Mouse (Mus musculus): Measurements from ENCODE around the gene Ppm1b.

Ppm1b gene

DNA sequence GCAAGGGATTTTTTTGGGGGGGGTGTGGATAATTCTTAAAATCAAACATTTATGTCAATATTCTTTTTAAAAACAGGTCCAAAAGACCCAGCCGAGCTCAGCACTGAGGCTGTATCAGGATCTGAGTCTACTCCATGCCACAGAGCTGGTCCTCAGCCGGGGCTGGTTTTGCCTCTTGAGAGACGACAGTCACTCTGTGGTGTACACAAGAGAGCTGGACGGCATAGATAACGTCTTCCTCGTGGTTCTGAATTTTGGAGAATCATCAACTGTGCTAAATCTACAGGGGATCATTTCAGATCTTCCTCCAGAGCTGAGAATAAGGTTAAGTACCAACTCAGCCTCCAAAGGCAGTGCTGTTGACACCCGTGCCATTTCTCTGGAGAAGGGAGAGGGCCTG, 107.0 kb downstream of the Ppm1b start:
- DNase-seq (ENCODE audit: low read depth in 2 of 2, low spot score in 2 of 2): no peak

DNA sequence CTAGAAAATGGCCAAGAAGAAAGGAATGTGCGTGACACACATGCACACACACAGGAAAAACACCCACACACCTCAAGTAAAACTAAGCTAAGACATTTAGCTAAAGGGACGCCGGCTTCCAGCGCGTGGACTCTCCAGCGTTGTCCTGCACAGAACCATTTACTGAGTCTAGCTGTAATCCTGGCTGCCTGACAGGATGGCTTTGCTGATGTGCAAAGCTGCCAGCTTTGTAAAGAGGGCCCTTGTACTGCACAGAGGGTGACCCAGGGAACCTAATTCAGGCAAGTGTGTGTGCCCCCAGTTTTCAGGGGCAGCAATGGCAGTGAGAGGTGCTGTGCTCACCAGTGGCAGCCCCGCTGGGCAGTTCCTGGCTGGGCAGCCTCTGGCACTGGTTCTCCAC, 110.8 kb downstream of the Ppm1b start:
- DNase-seq (ENCODE audit: low read depth in 2 of 2, low spot score in 2 of 2): no peak

DNA sequence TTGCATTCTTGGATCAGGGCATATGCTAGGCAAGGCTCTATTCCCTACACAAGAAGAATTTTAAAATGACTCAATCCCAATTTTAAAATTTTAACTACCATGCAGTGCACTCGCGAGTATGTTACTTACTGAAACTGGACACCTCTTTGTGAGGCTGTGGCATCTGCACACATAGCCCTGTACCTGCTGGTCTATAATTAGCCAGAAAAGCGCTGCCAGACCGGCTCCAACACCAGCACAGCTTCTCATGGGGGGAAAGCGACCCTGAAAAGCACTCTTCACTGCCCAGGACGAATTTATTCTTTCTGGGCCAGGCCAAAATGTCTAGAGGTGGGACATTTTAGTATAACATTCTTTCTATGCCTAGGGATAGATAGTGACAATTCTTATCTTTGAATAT, 114.1 kb downstream of the Ppm1b start:
- DNase-seq (ENCODE audit: low read depth in 2 of 2, low spot score in 2 of 2): no peak

DNA sequence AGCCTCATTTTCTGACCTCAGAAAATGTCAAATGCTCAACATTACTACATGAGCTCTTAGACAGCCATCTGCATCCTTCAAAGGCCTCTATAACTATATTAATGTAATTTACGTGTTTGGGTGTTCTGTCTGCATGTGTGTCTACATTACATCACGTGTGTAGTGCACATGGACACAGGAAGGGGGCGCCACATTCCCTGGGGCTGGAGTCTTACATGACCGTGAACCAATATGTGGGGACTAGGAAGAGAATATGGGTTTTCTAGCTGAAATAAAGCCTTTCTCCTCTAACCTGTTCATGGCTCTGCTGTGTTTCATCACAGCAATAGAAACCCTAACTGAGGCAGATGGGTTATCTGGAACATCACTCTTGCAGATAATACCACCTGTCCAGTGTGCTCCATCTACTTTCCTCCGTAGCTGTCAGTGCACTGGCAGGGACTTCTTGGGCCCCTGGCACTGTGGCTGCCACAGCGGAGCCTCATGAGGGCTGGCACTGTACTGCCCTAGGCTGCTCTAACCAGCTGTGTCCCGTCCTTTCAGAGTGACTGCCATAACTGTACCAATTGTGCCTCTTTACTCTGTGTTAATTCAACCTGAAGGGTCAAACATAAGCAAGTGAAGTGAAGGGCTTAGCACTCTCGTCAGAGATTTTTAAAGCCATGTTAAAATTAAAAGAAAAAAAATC, 114.7 kb downstream of the Ppm1b start:
- no peak for DNase-seq (ENCODE audit: low read depth in 2 of 2, low spot score in 2 of 2)

DNA sequence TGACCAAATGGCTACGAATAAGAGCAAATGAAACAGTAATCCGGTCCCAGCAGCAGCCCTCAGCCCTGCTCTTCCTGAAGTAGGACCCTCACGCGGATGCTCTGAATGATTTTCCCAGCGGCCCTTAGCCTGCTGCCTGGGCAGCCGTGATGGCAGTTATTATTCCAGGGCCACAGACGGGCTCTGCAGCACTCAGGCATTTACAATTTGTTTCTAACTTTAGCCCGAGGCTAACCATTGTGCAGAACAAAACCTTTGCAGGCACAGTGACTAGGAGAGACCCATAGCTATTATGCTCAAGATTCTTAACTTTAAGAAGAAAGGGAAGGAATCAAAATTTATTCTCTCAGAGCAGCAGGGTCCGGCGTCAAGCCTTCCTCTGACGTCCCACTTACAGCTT, 115.8 kb downstream of the Ppm1b start:
- DNase-seq (ENCODE audit: low read depth in 2 of 2, low spot score in 2 of 2): no peak

DNA sequence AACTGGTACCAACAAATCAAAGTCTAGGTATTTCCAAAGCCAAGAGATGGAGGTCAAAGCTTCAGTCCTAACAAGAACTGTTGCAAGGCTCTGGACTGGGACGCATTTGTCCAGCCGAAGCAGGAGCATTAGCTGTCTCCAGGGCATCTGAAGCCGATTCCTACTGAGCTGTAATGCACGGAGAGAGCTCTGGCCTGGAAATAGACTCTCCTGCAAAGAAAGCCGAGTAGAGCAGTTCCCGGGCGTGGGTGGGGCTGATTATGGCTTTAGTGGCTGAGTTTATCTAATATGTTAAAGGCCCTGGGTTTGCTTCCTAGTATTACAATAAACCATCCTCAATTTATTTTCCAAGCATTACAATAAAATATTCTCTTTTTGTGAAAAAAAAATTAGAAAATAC, 116.7 kb downstream of the Ppm1b start:
- no peak for DNase-seq (ENCODE audit: low read depth in 2 of 2, low spot score in 2 of 2)

Data from CD8-positive naive resting alpha-beta T cell, adult 2 months (primary cell).